Mouse (Mus musculus) E14TG2a.4 (cell line): ENCODE measurements around the gene Gm7029.

Experiments
- CTCF ChIP-seq: conservative IDR thresholded peaks from 2 replicates; pipeline ENCODE4 v1.5.1; 2014; ENCODE audit warnings: low read length
- NANOG ChIP-seq: IDR thresholded peaks from 2 replicates; pipeline ENCODE4 v1.6.1; 2014; ENCODE audit warnings: borderline replicate concordance, low read length, mixed read lengths
- POU5F1 ChIP-seq: IDR thresholded peaks from 2 replicates; pipeline ENCODE4 v1.6.1; 2014; ENCODE audit warnings: low read length, borderline replicate concordance

- peak; percentile 93 for TF ChIP-seq CTCF
- no peak for TF ChIP-seq NANOG
- no peak for TF ChIP-seq POU5F1
These were observed 46.8 kb upstream of the Gm7029 start for GRCm38 (mm10) chr17:33826850-33827249.
